Mouse (Mus musculus): ENCODE data around the gene Prnp. TPM values are rescaled to one million over a fixed set of nuclear protein-coding genes. Genes with fewer than 3 reads are reported as not detected.

Gene Prnp
- polyA plus RNA-seq, 1 experiment: 570 TPM

DNA sequence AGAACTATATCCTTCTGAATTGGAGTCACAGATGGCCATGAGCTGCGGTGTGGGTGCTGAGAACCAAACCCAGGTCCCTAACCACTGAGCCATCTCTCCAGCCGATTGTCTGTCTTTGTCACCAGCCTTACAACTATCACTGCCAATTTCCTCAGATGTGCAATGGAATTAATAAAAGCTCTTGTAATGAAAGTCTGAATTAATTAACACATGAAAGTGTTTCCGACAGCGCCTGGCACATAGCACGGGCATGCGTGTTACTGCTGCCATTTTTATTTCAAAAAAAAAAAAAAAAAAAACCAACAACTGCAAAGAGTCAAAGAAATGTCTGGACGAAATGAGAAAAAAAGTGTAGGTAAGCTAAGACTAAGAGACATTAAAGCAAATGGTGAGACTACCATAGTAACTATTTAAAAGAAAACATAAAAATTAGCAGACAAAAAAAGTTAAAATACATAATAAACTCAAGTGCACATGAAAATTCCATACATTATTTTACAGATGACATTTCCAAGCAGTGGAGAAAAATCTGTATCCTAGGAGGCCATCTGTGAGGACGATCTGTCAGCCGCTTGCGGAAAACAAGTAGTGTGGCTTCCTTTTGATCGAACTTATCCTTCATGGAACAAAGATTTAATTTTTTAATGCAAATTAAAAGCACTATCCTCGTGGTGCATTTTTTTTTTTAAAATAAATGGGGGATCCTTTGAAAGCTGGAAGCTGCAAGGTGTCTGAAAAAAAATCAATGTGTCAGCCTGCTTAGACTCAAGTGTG lies 12.2 kb upstream of the Prnp start:
- no peaks in the 10 kb centered on the region for H3K4me1 ChIP-seq (ENCODE audit: control insufficient read depth, insufficient read depth, low read length)
- H3K27me3 ChIP-seq (ENCODE audit: control insufficient read depth, insufficient read depth, low read length): no peaks in the 10 kb centered on the region
- no peak overlapping the region for H3K4me3 ChIP-seq (replicated peaks; ENCODE audit: insufficient read depth, low read depth, low read length)
- WGBS: 77% methylated on average over 12 of the region's 12 CpGs
- no peak overlapping the region for H3K27ac ChIP-seq (ENCODE audit: insufficient read depth, low read length)
- no peak for TF ChIP-seq POLR2A (IDR thresholded peaks at IDR 0.05; ENCODE audit: borderline replicate concordance, insufficient read depth, low read length)
- no peak for TF ChIP-seq CTCF (IDR thresholded peaks at IDR 0.05; ENCODE audit: borderline replicate concordance, insufficient read depth, low read depth, low read length)
- no peak for DNase-seq

DNA sequence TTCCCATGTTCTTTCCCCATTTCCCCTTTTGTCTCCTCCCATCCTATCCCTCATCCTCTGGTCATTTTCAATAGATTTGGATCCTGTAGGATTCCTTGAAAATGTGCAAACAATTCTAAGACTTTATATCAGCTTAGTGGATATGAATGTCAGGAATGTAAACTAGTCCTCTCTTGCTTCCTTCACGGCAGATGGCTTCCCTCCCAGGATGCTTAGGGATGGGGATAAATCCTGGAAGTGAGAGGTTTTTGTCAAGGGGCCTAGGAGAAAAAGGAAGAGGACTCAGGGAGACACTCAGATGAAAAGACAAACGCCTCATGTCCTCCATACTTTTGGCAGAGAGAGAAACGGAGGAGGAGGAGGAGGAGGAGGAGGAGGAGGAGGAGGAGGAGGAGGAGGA lies 7.3 kb upstream of the Prnp start:
- 72% methylated on average over 3 of the region's 3 CpGs for WGBS
- TF ChIP-seq POLR2A (IDR thresholded peaks at IDR 0.05; ENCODE audit: borderline replicate concordance, insufficient read depth, low read length): no peak
- TF ChIP-seq CTCF (IDR thresholded peaks at IDR 0.05; ENCODE audit: borderline replicate concordance, insufficient read depth, low read depth, low read length): no peak

DNA sequence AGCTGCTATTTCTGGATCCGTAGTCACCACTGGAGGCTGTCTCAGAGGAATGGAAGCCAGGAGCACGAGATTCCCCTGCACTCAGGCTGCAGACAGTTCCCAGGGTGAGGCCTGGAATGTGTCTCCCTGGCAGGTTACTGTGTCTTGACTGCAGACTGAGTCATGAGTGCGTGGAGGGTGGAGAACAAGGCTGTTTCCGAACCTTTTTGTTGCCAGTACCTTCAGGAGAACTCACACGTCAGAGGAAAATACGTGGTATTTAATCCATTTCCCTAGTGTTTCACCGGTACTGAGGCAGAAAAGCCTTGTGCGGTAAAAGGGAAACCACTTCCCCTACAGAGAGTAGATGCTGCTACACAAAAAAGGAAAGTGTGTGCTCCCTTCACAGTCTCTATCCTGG lies 6.9 kb upstream of the Prnp start:
- H3K4me3 ChIP-seq (replicated peaks; ENCODE audit: insufficient read depth, low read depth, low read length): no peak overlapping the region
- H3K4me1 ChIP-seq (ENCODE audit: control insufficient read depth, insufficient read depth, low read length): no peaks in the 10 kb centered on the region
- WGBS: 42% methylated on average over 8 of the region's 8 CpGs
- TF ChIP-seq POLR2A (IDR thresholded peaks at IDR 0.05; ENCODE audit: borderline replicate concordance, insufficient read depth, low read length): no peak
- TF ChIP-seq CTCF (IDR thresholded peaks at IDR 0.05; ENCODE audit: borderline replicate concordance, insufficient read depth, low read depth, low read length): no peak
- H3K27me3 ChIP-seq (ENCODE audit: control insufficient read depth, insufficient read depth, low read length): no peaks in the 10 kb centered on the region
- no peak for DNase-seq
- no peak overlapping the region for H3K27ac ChIP-seq (ENCODE audit: insufficient read depth, low read length)

More for the DNA sequence above, 7.3 kb upstream of the Prnp start:
- Histone ChIP-seq H3K27ac (ENCODE audit: insufficient read depth, low read length) (no peak overlapping the region), H3K4me1 (ENCODE audit: control insufficient read depth, insufficient read depth, low read length) (no peaks in the 10 kb centered on the region), H3K4me3 (replicated peaks; ENCODE audit: insufficient read depth, low read depth, low read length) (no peak overlapping the region), H3K27me3 (ENCODE audit: control insufficient read depth, insufficient read depth, low read length) (no peaks in the 10 kb centered on the region)
- DNase-seq: no peak

DNA sequence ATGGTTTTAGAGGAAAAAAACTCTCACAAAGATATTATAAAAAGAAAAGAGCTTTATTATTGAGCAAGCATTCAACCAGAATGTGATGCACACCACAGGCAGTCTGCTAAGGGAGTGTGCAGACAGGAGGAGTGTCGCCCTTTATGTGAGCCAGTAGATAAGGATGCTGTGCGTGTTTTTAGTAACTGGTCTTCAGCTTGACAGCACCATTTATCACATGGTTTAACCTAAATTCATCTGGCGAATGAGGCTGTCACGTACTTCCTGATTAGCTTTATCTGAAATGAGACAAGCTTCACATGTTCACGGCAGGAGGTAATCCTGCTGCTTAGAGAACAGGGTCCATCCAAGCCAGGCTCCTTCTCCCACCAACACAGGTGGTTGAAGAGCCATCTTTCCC lies 4.7 kb upstream of the Prnp start:
- 81% methylated on average over 5 of the region's 5 CpGs for WGBS
- TF ChIP-seq POLR2A (IDR thresholded peaks at IDR 0.05; ENCODE audit: borderline replicate concordance, insufficient read depth, low read length): no peak
- TF ChIP-seq CTCF (IDR thresholded peaks at IDR 0.05; ENCODE audit: borderline replicate concordance, insufficient read depth, low read depth, low read length): no peak
- Histone ChIP-seq H3K27ac (ENCODE audit: insufficient read depth, low read length) (no peak overlapping the region), H3K4me1 (ENCODE audit: control insufficient read depth, insufficient read depth, low read length) (no peaks in the 10 kb centered on the region; the same call in 1 of the 2 replicates), H3K27me3 (ENCODE audit: control insufficient read depth, insufficient read depth, low read length) (no peaks in the 10 kb centered on the region), H3K4me3 (replicated peaks; ENCODE audit: insufficient read depth, low read depth, low read length) (no peak overlapping the region)
- DNase-seq: no peak

DNA sequence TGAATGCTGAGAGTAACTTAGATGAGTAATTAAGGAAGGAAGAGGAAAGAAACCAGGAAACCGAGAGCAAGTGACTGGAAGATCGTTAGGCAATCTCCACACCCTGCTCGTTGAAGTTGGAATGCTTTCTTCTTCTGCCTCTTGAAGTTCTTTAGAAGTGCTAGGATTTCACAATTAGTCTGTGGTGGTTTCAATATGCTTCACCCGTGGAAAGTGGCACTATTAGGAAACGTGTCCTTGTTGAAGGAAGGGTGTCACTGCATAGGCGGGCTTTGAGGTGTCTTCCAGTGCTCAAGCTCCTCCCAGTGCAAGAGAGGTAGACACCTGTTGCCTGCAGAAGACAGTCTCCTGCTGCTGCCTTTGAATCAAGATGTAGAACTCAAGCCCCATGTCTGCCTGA lies 4.0 kb upstream of the Prnp start:
- TF ChIP-seq CTCF (IDR thresholded peaks at IDR 0.05; ENCODE audit: borderline replicate concordance, insufficient read depth, low read depth, low read length) (no peak), POLR2A (IDR thresholded peaks at IDR 0.05; ENCODE audit: borderline replicate concordance, insufficient read depth, low read length) (no peak)
- no peak for DNase-seq
- H3K27ac ChIP-seq (ENCODE audit: insufficient read depth, low read length): no peak overlapping the region
- H3K4me3 ChIP-seq (replicated peaks; ENCODE audit: insufficient read depth, low read depth, low read length): no peak overlapping the region
- no peaks in the 10 kb centered on the region for H3K27me3 ChIP-seq (ENCODE audit: control insufficient read depth, insufficient read depth, low read length)
- H3K4me1 ChIP-seq (ENCODE audit: control insufficient read depth, insufficient read depth, low read length): no peaks in the 10 kb centered on the region; the same call in 1 of the 2 replicates
- WGBS: 93% methylated on average over 6 of the region's 6 CpGs

DNA sequence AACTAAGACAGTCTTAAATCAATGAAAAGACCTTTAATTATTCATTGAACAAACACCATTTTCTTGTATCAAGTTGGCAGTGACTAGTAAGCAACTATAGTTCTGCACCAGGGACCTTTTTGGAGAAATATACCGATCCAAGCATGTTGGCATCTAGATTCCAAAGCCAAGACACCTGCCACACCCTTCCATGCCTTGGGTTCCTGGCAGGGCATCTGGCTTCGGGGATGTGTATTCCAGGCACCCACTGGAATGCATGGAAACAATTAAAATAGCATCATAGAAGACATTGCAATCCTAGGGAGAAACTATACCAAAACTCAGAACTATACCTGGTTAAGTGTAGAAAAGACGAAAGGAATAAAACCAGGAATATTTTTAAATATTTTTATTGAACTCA lies 3.5 kb upstream of the Prnp start:
- peaks cover 3% of the 10 kb centered on the region; the same call in 1 of the 2 replicates for H3K4me1 ChIP-seq (ENCODE audit: control insufficient read depth, insufficient read depth, low read length)
- no peak overlapping the region for H3K4me3 ChIP-seq (replicated peaks; ENCODE audit: insufficient read depth, low read depth, low read length)
- no peak for DNase-seq
- H3K27me3 ChIP-seq (ENCODE audit: control insufficient read depth, insufficient read depth, low read length): no peaks in the 10 kb centered on the region
- H3K27ac ChIP-seq (ENCODE audit: insufficient read depth, low read length): no peak overlapping the region
- no peak for TF ChIP-seq POLR2A (IDR thresholded peaks at IDR 0.05; ENCODE audit: borderline replicate concordance, insufficient read depth, low read length)
- TF ChIP-seq CTCF (IDR thresholded peaks at IDR 0.05; ENCODE audit: borderline replicate concordance, insufficient read depth, low read depth, low read length): no peak
- 58% methylated on average over 3 of the region's 3 CpGs for WGBS

DNA sequence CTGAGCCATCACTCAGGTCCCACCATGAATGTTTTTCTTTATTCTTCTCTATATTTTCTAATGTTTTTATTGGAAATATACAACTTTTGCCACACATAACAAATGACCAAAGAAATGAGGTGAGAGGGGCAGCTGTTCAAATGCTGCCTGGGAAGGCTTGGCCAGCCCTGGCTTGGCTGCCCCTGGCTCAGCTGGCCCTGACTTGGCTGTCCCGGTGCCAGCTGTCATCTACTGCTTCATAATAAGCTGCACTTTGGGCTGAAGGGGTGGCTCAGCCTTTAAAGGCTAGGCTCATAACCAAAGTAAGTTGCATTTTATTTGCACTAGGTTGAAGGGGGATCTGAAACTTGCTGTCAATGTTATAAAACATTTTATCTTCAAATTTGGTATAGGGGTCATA lies 2.9 kb upstream of the Prnp start:
- H3K27ac ChIP-seq (ENCODE audit: insufficient read depth, low read length): no peak overlapping the region
- H3K4me1 ChIP-seq (ENCODE audit: control insufficient read depth, insufficient read depth, low read length): peaks cover 3% of the 10 kb centered on the region; the same call in 1 of the 2 replicates
- TF ChIP-seq POLR2A (IDR thresholded peaks at IDR 0.05; ENCODE audit: borderline replicate concordance, insufficient read depth, low read length): no peak
- TF ChIP-seq CTCF (IDR thresholded peaks at IDR 0.05; ENCODE audit: borderline replicate concordance, insufficient read depth, low read depth, low read length): no peak
- WGBS: 9% methylated on average over 1 of the region's 1 CpGs
- DNase-seq: peak in 1 of 2 experiments; percentile 25
- no peak overlapping the region for H3K4me3 ChIP-seq (replicated peaks; ENCODE audit: insufficient read depth, low read depth, low read length)
- H3K27me3 ChIP-seq (ENCODE audit: control insufficient read depth, insufficient read depth, low read length): no peaks in the 10 kb centered on the region

DNA sequence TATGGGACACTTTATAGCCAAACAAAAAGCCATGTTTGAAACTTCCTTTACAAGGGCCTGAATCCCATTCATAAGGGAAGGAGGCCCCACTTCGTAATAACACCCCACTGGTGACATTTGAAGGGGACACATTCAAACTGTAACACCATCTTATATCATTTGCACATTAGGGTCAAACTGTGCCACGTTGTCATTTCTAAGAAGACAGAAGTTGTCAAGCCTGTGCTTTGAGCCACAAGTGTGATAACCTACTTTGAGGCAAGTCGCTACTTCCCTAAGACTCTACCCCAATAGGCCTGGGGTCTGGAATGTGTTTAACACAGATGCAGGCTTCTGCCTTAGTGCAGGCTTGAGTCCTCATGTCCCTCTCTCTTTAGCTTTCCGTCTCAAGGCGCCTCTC lies 2.4 kb upstream of the Prnp start:
- TF ChIP-seq POLR2A (IDR thresholded peaks at IDR 0.05; ENCODE audit: borderline replicate concordance, insufficient read depth, low read length): no peak
- TF ChIP-seq CTCF (IDR thresholded peaks at IDR 0.05; ENCODE audit: borderline replicate concordance, insufficient read depth, low read depth, low read length): no peak
- no peaks in the 10 kb centered on the region for H3K27me3 ChIP-seq (ENCODE audit: control insufficient read depth, insufficient read depth, low read length)
- no peak overlapping the region for H3K4me3 ChIP-seq (replicated peaks; ENCODE audit: insufficient read depth, low read depth, low read length)
- no peak for DNase-seq
- H3K27ac ChIP-seq (ENCODE audit: insufficient read depth, low read length): no peak overlapping the region
- peaks cover 3% of the 10 kb centered on the region; the same call in 1 of the 2 replicates for H3K4me1 ChIP-seq (ENCODE audit: control insufficient read depth, insufficient read depth, low read length)
- WGBS: 80% methylated on average over 5 of the region's 5 CpGs
